Comparison of ENCODE assay signal across 9 mouse cellular contexts in the genomic region with DNA sequence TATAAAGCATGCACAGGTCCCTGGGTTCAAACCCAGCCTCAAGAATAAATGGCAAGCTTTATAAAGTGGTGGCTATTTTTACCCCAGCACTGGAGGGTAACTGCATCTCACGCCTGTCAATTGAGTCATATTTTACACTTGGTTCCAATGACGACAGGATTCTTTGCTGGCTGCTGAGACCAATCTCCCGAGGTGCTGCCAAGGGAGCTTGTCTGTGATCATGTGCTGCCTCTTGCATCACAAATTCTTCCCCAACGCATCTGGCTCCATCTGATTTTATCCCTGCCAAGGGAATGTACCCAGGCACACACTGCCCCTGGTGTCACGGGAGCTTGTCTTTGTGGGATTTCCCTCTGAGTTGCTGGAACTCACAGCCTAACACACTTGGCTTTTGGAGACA.
DNase-seq lines count a peak whose midpoint lies in the region; ATAC-seq and TF ChIP-seq lines count a peak whose summit lies in the region.
"Had no signal": no experiment of that assay in that cellular context is flagged by ENCODE, and none has a peak within 500 bp of the region (broad histone marks: within the 10 kb centered on the region; RNA-seq: fewer than 3 reads in every experiment).

No protein-coding gene starts in this region.

- peak; percentile 97 for DNase-seq in heart, adult 11 months
- DNase-seq in Patski (ENCODE audit: low read depth, low spot score), result peak; percentile 68
- peak; percentile 39 for DNase-seq in gastrocnemius, postnatal 25 days
- DNase-seq in layer of hippocampus, postnatal 36 days, result peak; percentile 12
- no peak for DNase-seq in kidney, postnatal 36 days
- DNase-seq in ovary, postnatal 10 days (ENCODE audit: low spot score), result no peak
- DNase-seq: right cerebral cortex, postnatal 4 days had no signal

- WGBS in heart, embryonic 11.5 days (ENCODE audit: insufficient replicate concordance), result 41% methylated on average over 5 of the region's 5 CpGs
- 63% methylated on average over 5 of the region's 5 CpGs for WGBS in intestine, embryonic 16.5 days

- TF ChIP-seq CTCF in Patski (IDR thresholded peaks at IDR 0.05), result no peak

- H3K4me3 ChIP-seq in heart, embryonic 11.5 days (ENCODE audit: low read depth, low read length), result no peak overlapping the region
- H3K4me3 ChIP-seq in intestine, embryonic 16.5 days (ENCODE audit: low read length), result no peak overlapping the region

- CTCF ChIA-PET in Patski (lab: Charles Lee), result interaction anchor here (0.9 to 1.3 kb wide), 6 partner anchors 14 to 31 kb away, joined by 3 read pairs; no protein-coding TSS in a partner anchor

- no peak overlapping the region for H3K4me2 ChIP-seq in heart, embryonic 11.5 days
- H3K4me2 ChIP-seq in intestine, embryonic 16.5 days (ENCODE audit: low read depth, low read length), result no peak overlapping the region

- H3K9me3 ChIP-seq in heart, embryonic 11.5 days (replicated peaks; ENCODE audit: control insufficient read depth, low read length), result no peaks in the 10 kb centered on the region
- H3K9me3 ChIP-seq in intestine, embryonic 16.5 days (ENCODE audit: control insufficient read depth, low read length), result no peaks in the 10 kb centered on the region

- H3K36me3 ChIP-seq in heart, embryonic 11.5 days (ENCODE audit: control insufficient read depth, insufficient read depth, low read length), result no peaks in the 10 kb centered on the region
- H3K36me3 ChIP-seq in intestine, embryonic 16.5 days (ENCODE audit: control insufficient read depth, insufficient read depth, low read length), result no peaks in the 10 kb centered on the region

- H3K27me3 ChIP-seq in heart, embryonic 11.5 days (ENCODE audit: control insufficient read depth, insufficient read depth, low read length), result no peaks in the 10 kb centered on the region
- no peaks in the 10 kb centered on the region for H3K27me3 ChIP-seq in Patski
- H3K27me3 ChIP-seq in intestine, embryonic 16.5 days (replicated peaks; ENCODE audit: control insufficient read depth, insufficient read depth, low read length), result 0 out of 2 replicates have a peak, but pooled peaks cover 3% of the 10 kb centered on the region

- H3K9ac ChIP-seq in heart, embryonic 11.5 days (ENCODE audit: low read depth, low read length), result no peak overlapping the region
- H3K9ac ChIP-seq in intestine, embryonic 16.5 days (ENCODE audit: low read depth, low read length), result no peak overlapping the region

- no peak for ATAC-seq in heart, embryonic 11.5 days (replicated peaks; ENCODE audit: insufficient number of reproducible peaks, low FRiP score, low TSS enrichment)
- ATAC-seq in Patski, result peak; percentile 86
- no peak for ATAC-seq in intestine, embryonic 16.5 days

- POLR2A ChIA-PET in Patski (lab: Charles Lee), result interaction anchor here (1.3 kb wide), 1 partner anchor 30 kb away, joined by 3 read pairs; no protein-coding TSS in a partner anchor

- H3K27ac ChIP-seq in heart, embryonic 11.5 days (ENCODE audit: low read depth, low read length), result no peak overlapping the region; the same call in 1 of the 2 replicates
- H3K27ac ChIP-seq in intestine, embryonic 16.5 days (ENCODE audit: low read length), result no peak overlapping the region

- no peaks in the 10 kb centered on the region for H3K4me1 ChIP-seq in heart, embryonic 11.5 days (ENCODE audit: control insufficient read depth, insufficient read depth, low read length)
- peaks cover under 1% of the 10 kb centered on the region for H3K4me1 ChIP-seq in intestine, embryonic 16.5 days (ENCODE audit: control insufficient read depth, insufficient read depth, low read length)

- in situ Hi-C loops in Patski (cut with MboI; ENCODE audit: low pct_unique_long_range_greater_than_20kb), result no loop called here

Comparison
In these comparisons a context has a peak if more than half of its experiments do, and no peak if none do; other contexts are left out.
1. DNase-seq: peak in heart, adult 11 months (single experiment), Patski (single experiment), gastrocnemius, postnatal 25 days (single experiment) and layer of hippocampus, postnatal 36 days (2 of 2); none in kidney, postnatal 36 days (0 of 2) and ovary, postnatal 10 days (single experiment).